Mouse (Mus musculus) heart, postnatal 0 days (tissue): Measurements from ENCODE around the gene Psme4.

Experiments used
- CTCF ChIP-seq: IDR thresholded peaks from 2 replicates; pipeline ENCODE4 v1.5.1; 2016; ENCODE audit warnings: antibody characterized with exemption, control low read depth, low read depth
- EP300 ChIP-seq: IDR thresholded peaks from 2 replicates; pipeline ENCODE4 v1.6.1; 2016; ENCODE audit warnings: antibody characterized with exemption, low read depth

- TF ChIP-seq CTCF (no peak), EP300 (no peak)
Measured at GRCm38 (mm10) chr11:30802421-30802820, 30.9 kb downstream of the Psme4 start.
